Comparison of ENCODE assay signal across 10 mouse cellular contexts in the genomic region with DNA sequence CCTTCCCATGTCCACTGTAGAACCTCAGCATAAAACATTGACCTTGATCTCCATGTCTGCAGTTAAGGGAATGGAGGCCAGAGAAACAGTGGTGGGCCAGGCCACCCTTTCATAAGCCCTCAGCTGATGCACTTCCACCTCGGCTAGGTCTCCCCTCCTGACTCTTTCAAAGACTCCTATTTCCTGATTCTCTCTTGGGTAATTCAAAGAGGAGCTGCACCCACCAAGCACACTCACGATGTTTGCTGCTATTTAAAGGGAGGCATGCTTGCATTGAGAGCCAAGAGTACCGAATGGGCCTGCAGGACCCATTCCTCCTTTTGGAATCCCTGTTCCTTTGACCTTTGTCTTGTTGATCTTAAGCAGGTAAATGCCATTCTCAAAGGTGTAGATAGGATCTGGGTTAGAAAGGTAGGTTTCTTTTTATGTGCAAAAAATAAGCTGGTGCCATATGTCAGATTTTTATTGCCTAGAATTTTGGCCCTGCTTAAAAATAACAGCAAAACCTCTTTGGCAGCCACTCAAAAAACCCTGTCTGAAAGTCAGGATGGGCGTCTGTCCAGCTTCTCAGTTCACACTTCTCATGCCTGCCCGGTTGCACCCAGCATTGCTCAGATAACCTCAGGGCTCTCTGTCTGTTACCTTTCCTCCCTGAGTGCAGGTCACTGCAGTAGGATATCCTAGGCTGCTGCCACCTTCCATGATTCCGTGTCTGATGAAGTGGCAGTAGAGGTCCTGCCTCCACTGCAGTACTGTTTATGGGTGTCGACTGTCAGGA.
DNase-seq lines count a peak whose midpoint lies in the region; ATAC-seq and TF ChIP-seq lines count a peak whose summit lies in the region.
"Had no signal": no experiment of that assay in that cellular context is flagged by ENCODE, and none has a peak within 500 bp of the region (broad histone marks: within the 10 kb centered on the region; RNA-seq: fewer than 3 reads in every experiment).

No protein-coding gene starts in this region.

- H3K27ac ChIP-seq in lung, postnatal 0 days (ENCODE audit: low read length) = no peak overlapping the region
- no peak overlapping the region for H3K27ac ChIP-seq in midbrain, embryonic 11.5 days (ENCODE audit: low read depth, low read length)

- no peaks in the 10 kb centered on the region for H3K9me3 ChIP-seq in lung, postnatal 0 days (ENCODE audit: low read length)
- no peaks in the 10 kb centered on the region for H3K9me3 ChIP-seq in midbrain, embryonic 11.5 days (ENCODE audit: control insufficient read depth, low read length)

- no peak for TF ChIP-seq EP300 in lung, postnatal 0 days (IDR thresholded peaks at IDR 0.05)

- no peak for ATAC-seq in lung, postnatal 0 days
- ATAC-seq in midbrain, embryonic 11.5 days (ENCODE audit: low FRiP score) = no peak
- ATAC-seq: Patski had no signal

- peak; percentile 24 to 28 for DNase-seq in lung, adult 18-20 months
- DNase-seq in lung, adult 2 months = no peak
- peak; percentile 86 to 88 for DNase-seq in cerebellum, adult 18-20 months
- peak; percentile 69 for DNase-seq in heart, adult 8-10 months (ENCODE audit: low spot score)
- peak; percentile 7 for DNase-seq in lung, postnatal 0 days (ENCODE audit: low spot score)
- no peak for DNase-seq in midbrain, embryonic 11.5 days (ENCODE audit: low spot score, missing footprints)
- DNase-seq in layer of hippocampus, adult 9-10 months (ENCODE audit: low spot score) = no peak
- DNase-seq in thymus, postnatal 14 days = no peak

- no peaks in the 10 kb centered on the region for H3K36me3 ChIP-seq in lung, postnatal 0 days (ENCODE audit: insufficient read depth, low read length)
- no peaks in the 10 kb centered on the region for H3K36me3 ChIP-seq in midbrain, embryonic 11.5 days (ENCODE audit: control insufficient read depth, insufficient read depth, low read length)

- peaks cover 10% of the 10 kb centered on the region for H3K4me1 ChIP-seq in lung, adult 2 months (ENCODE audit: control insufficient read depth, insufficient read depth, low read length)
- peaks cover 6% of the 10 kb centered on the region; the same call in 1 of the 2 replicates for H3K4me1 ChIP-seq in lung, postnatal 0 days (ENCODE audit: insufficient read depth, low read depth, low read length)
- H3K4me1 ChIP-seq in midbrain, embryonic 11.5 days (ENCODE audit: control insufficient read depth, insufficient read depth, low read length) = no peaks in the 10 kb centered on the region

- no peak overlapping the region for H3K9ac ChIP-seq in lung, postnatal 0 days (replicated peaks; ENCODE audit: low read depth)
- no peak overlapping the region for H3K9ac ChIP-seq in midbrain, embryonic 11.5 days (ENCODE audit: low read length)

- TF ChIP-seq CTCF in lung, adult 2 months (IDR thresholded peaks at IDR 0.05; ENCODE audit: insufficient read depth, low read length) = no peak
- no peak for TF ChIP-seq CTCF in lung, postnatal 0 days (IDR thresholded peaks at IDR 0.05)

- H3K27me3 ChIP-seq in lung, postnatal 0 days (replicated peaks; ENCODE audit: insufficient read depth, low read length) = no peaks in the 10 kb centered on the region
- no peaks in the 10 kb centered on the region for H3K27me3 ChIP-seq in midbrain, embryonic 11.5 days (ENCODE audit: control insufficient read depth, insufficient read depth, low read length)
- H3K27me3 ChIP-seq: Patski had no signal

- no peak for TF ChIP-seq POLR2A in lung, adult 2 months (IDR thresholded peaks at IDR 0.05; ENCODE audit: borderline replicate concordance, extremely low read depth, low read depth, low read length)

- no peak overlapping the region for H3K4me2 ChIP-seq in lung, postnatal 0 days (replicated peaks; ENCODE audit: low read depth, low read length)
- H3K4me2 ChIP-seq in midbrain, embryonic 11.5 days = no peak overlapping the region
- H3K4me2 ChIP-seq: liver, embryonic 11.5 days had no signal

- 22% methylated on average over 7 of the region's 7 CpGs for WGBS in lung, adult 2 months
- 34% methylated on average over 7 of the region's 7 CpGs for WGBS in lung, postnatal 0 days
- WGBS in midbrain, embryonic 11.5 days = 85% methylated on average over 7 of the region's 7 CpGs

- H3K4me3 ChIP-seq in lung, adult 2 months (replicated peaks; ENCODE audit: extremely low read depth, low read depth, low read length) = no peak overlapping the region
- H3K4me3 ChIP-seq in lung, postnatal 0 days (ENCODE audit: low read depth, low read length) = no peak overlapping the region
- no peak overlapping the region for H3K4me3 ChIP-seq in midbrain, embryonic 11.5 days (ENCODE audit: low read depth, low read length)

Comparison
In these comparisons a context has a peak if more than half of its experiments do, and no peak if none do; other contexts are left out.
1. DNase-seq: peak in lung, adult 18-20 months (2 of 2), cerebellum, adult 18-20 months (2 of 2), heart, adult 8-10 months (single experiment) and lung, postnatal 0 days (single experiment); none in lung, adult 2 months (single experiment), midbrain, embryonic 11.5 days (single experiment), layer of hippocampus, adult 9-10 months (single experiment) and thymus, postnatal 14 days (single experiment).